Mouse (Mus musculus): ENCODE measurements around the gene Gm20741.

Gene Gm20741

DNA sequence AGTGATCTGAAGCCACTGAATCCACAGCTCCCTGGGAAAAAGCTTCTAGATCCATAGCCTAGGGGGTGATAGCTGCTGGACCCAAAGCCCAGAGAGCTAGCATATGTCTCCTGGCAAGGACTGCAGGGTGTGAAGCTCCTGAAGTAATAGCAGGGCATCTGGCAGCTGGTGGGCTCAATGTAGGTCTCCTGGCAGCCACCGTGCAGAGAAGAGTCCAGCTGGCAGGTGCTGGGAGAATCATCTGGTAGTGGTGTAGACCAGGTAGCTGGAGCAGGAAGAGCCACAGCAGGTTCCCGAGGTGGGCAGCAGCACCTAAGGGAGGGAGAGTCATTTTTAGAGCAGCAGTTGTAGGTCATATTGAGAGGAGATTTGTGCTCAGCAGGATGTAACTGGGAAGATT lies at the start of gene Gm20741:
Gm20741 (minus strand) TSS at position 394 of the 400 bp plus-strand sequence.
- DNase-seq, result no peak

DNA sequence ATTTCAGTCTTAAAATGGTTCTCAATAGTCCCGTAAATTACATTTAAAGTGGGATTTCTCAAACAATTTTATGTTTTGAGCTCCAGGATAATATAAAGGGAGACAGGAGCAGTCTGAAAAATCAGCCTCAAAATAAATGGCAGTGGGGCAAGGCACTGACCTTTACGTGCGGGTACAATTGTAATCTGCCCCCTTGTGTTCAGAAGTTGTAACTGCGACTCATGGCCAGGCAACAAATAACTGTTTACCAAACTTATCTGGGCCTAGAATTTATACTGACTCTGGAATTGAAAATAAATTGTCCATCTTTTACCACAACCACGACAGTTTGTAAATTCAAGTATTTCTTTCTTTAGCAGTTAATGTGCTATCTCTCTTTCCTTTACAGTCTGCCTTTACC lies 39.4 kb upstream of the Gm20741 start:
- peak; percentile 36 for DNase-seq

DNA sequence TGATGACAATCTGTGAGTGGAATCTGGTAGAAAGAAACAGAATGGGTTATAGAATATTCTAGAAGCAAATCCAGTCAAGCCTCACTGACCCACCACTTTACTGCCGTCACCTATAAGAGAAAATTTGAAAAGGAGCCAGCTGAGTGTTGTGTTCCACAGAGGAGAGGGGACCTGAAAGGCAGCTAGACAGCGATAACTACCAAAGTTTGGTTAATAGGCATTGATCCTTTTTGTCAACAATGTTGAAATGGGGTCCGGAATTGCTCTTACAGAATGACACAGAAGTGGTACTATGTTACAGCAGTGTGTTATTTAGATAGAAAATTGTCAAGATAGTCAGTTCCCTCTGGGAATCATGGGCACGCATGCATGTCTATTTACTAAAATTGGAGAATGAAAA lies 36.5 kb upstream of the Gm20741 start:
- DNase-seq, result no peak

DNA sequence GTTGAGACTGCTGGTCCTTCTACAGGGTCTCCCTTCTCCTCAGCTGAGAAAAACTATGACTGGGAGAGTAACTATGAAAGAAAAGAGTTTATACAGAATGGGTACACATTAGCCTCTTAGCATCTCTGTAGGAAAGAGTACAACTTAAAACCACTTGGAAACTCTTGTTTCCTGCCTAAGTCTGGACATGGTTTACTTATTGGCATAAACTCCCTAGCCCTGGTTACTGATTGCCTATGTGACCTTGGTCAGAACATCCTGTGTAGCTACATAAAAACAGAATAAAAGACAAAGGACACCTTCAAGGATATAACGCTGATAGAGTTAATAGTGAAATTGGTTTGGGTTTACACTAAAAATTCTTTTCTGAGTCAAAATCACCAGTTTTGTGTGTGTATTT lies 35.3 kb upstream of the Gm20741 start:
- DNase-seq, result no peak

DNA sequence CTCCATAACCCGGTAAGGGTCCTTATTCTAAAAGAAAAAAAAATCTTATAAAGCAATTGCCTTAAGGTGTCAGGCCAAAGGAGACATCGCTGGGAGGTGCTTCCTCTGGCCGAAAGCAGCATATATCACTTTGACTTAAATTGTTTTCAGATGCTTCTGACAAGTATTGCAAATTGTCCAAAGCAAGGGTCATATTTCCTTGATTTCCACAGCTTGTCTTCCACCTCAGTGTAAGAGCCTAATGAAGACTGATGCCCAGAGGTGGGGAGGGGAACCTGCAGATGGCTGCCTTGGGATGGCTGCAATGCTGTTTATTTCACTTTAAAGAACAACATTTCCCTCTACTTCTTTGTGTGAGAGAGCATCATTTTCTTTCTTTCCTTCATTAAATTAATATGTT lies 15.0 kb upstream of the Gm20741 start:
- no peak for DNase-seq

DNA sequence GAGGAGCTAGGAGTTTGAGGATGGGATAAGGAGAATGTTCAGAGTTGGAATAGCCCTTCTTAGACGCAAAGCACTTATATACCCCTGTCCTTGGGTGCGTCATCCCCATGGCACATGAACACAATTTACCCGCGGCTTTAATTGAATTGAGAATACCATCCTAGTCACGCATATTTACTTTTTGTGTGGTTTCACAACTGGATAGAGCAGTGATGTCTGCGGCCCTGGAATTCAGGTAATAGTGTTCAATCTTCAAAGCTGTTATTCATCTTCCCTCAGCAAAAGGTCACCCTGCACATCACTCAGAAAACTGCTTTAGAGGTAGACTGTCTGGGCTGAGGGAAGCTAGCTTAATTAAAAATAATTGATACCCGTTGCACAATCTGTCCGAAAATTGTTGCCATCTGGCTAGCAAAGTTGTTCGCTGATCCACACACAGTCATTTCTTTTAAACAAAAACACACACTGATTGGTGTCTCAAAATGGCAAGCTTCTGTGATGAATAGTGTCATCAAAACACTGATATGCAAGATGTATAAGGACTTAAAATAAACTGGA lies 14.2 kb upstream of the Gm20741 start, which contains the start of gene Krtap14:
Krtap14 (minus strand) TSS at position 51 of the 558 bp plus-strand sequence.
- no peak for DNase-seq

DNA sequence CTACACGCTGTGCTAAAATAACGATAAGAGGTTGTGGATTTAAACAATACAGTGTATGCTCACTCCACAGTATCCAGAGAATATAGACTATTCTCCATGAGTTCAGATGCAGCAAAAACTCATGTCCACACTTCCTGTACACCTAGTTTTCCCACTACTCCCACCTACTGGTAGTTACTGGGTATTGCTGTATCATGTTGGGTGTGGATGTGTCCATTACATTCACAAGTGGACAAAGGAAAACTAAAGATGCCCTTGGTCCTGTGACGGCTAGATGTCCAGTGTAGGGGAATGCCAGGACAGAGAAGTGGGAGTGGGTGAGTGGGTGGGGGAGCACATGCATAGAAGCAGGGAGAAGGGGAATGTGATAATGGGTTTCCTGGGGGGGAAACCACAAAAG lies 11.7 kb upstream of the Gm20741 start:
- peak; percentile 11 for DNase-seq

DNA sequence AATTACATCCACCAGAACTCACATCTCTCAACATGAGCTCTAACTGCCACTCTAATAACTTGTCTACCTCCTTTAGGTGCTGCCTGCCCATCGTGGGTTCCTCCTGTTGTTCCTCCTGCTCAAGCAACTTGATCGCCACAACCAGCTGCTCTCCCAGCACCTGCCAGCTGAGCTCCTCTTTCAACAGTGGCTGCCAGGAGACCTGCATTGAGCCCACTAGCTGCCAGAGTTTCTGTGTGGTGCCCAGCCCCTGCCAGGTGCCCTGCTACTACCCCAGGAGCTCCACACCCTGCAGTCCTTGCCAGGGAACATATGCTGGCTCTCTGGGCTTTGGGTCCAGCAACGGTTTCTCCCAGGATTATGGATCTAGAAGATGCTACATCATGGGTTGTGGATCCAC lies 8.0 kb upstream of the Gm20741 start, which contains the start of gene Krtap15:
Krtap15 (plus strand) TSS at position 150 of the 400 bp plus-strand sequence.
- DNase-seq, result no peak

DNA sequence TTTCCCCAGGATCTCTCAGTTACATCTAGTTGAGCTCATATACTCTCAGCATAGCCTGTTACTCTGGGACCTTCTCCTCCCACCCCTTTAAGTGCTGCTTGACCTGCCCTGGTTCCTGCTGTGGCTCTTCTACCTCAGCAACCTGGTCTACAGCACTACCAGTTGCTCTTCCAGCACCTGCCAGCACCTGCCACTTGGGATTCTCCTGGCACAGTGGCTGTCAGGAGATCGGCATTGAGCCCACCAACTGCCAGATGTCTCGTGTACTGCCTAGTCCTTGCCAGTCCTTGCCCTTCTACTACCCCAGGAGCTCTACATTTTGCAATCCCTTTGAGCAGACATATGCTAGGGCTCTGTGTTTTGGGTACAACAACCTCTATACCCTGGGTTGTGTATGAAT lies 25.2 kb downstream of the Gm20741 start:
- no peak for DNase-seq

DNA sequence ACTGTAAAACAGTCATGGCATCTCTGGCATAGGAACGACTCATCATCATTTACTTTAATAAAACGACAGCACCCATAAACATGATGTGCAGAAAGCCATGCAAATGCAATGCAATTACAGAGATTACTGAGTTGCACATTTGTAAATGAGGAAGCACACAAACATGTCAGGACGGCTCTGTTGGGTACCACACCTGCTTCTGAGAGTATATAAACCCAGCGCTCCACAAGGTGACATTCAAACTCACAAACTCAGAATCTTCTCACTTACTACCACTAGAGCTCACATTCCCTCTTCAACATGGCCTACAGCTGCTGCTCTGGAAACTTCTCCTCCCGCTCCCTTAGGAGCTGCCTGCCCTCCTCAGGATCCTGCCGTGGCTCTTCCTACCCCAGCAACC lies 34.4 kb downstream of the Gm20741 start, which contains the start of gene Gm5965:
Gm5965 (plus strand) TSS at position 301 of the 400 bp plus-strand sequence.
- DNase-seq, result no peak

DNA sequence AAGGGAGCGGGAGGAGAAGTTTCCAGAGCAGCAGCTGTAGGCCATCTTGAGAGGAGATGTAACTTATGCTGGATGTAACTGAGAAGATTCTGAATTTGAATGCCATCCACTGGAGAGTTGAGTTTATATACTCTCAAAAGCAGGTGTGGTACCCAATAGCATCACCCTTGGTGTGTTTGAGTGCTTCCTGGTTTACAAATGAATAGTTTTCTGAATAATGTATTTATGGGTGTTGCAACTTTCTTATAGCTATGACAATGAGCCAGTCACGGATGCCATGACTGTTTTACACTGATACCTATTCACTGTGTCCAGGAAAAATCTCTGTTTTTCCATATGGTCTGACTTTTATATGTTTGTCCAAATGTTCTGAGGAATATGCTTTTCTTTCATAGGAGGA lies 37.9 kb downstream of the Gm20741 start, which contains the start of gene 2310057N15Rik:
2310057N15Rik (minus strand) TSS at position 101 of the 400 bp plus-strand sequence.
- no peak for DNase-seq

Measured in kidney, postnatal 10 days (tissue).